Mouse (Mus musculus): ENCODE measurements around the gene Tbkbp1. TPM values are rescaled to one million over a fixed set of nuclear protein-coding genes. Genes with fewer than 3 reads are reported as not detected.
"Not testable (repeated sequence)": the region's sequence is repeated elsewhere in the genome, so short reads cannot be mapped to it uniquely, and the experiment has no call there.

Gene Tbkbp1
- total and polyA plus RNA-seq, 3 experiments = 0.05 to 0.29 TPM; not detected in 1

- Histone ChIP-seq H3K4me1 (ENCODE audit: insufficient read depth, low read depth, low read length) (peaks cover 31% of the 10 kb centered on the region), H3K4me3 (ENCODE audit: low read depth, low read length) (no peak overlapping the region), H3K27me3 (ENCODE audit: insufficient read depth, low read length) (no peaks in the 10 kb centered on the region), H3K36me3 (replicated peaks) (peaks cover 54% of the 10 kb centered on the region), H3K9me3 (replicated peaks) (no peaks in the 10 kb centered on the region)
- TF ChIP-seq GATA2 (IDR thresholded peaks at IDR 0.05; ENCODE audit: borderline replicate concordance, low read depth, low read length) (no peak), POLR2AphosphoS5 (IDR thresholded peaks at IDR 0.05; ENCODE audit: insufficient replicate concordance, low read depth, low read length) (no peak)
- ATAC-seq (ENCODE audit: extremely low read depth, insufficient number of reproducible peaks, low FRiP score, poor library complexity, severe bottlenecking) (no peak), DNase-seq (ENCODE audit: low spot score) (no peak)
Measured at GRCm38 (mm10) chr11:97191915-97192620, 40.8 kb upstream of the Tbkbp1 start.

- ATAC-seq (ENCODE audit: extremely low read depth, insufficient number of reproducible peaks, low FRiP score, poor library complexity, severe bottlenecking) (no peak), DNase-seq (ENCODE audit: low spot score) (no peak)
- Histone ChIP-seq H3K9me3 (replicated peaks) (no peaks in the 10 kb centered on the region), H3K36me3 (replicated peaks) (peaks cover 53% of the 10 kb centered on the region), H3K27me3 (ENCODE audit: insufficient read depth, low read length) (no peaks in the 10 kb centered on the region), H3K4me1 (ENCODE audit: insufficient read depth, low read depth, low read length) (peaks cover 34% of the 10 kb centered on the region), H3K4me3 (ENCODE audit: low read depth, low read length) (no peak overlapping the region)
- TF ChIP-seq POLR2AphosphoS5 (IDR thresholded peaks at IDR 0.05; ENCODE audit: insufficient replicate concordance, low read depth, low read length) (no peak), CTCF (IDR thresholded peaks at IDR 0.05; ENCODE audit: low read depth, low read length) (no peak), TAL1 (conservative IDR thresholded peaks at IDR 0.05; ENCODE audit: low read depth, low read length) (no peak), GATA1 (IDR thresholded peaks at IDR 0.05; ENCODE audit: borderline replicate concordance, low read length) (no peak), GATA2 (IDR thresholded peaks at IDR 0.05; ENCODE audit: borderline replicate concordance, low read depth, low read length) (no peak)
Measured at GRCm38 (mm10) chr11:97190992-97191391, 39.7 kb upstream of the Tbkbp1 start.

GRCm38 (mm10) chr11:97189645-97190044 lies 38.4 kb upstream of the Tbkbp1 start:
- not testable (repeated sequence) for DNase-seq (ENCODE audit: low spot score); H3K4me3 ChIP-seq (ENCODE audit: low read depth, low read length); ATAC-seq (ENCODE audit: extremely low read depth, insufficient number of reproducible peaks, low FRiP score, poor library complexity, severe bottlenecking); H3K9me3 ChIP-seq (replicated peaks); H3K27me3 ChIP-seq (ENCODE audit: insufficient read depth, low read length)
- H3K36me3 ChIP-seq (replicated peaks) = peaks cover 55% of the 10 kb centered on the region
- H3K4me1 ChIP-seq (ENCODE audit: insufficient read depth, low read depth, low read length) = peaks cover 47% of the 10 kb centered on the region

- Histone ChIP-seq H3K27me3 (ENCODE audit: insufficient read depth, low read length) (no peaks in the 10 kb centered on the region), H3K9me3 (replicated peaks) (no peaks in the 10 kb centered on the region), H3K4me3 (ENCODE audit: low read depth, low read length) (peak overlapping the region; percentile 82; the same call in 1 of the 2 replicates), H3K4me1 (ENCODE audit: insufficient read depth, low read depth, low read length) (peaks cover 51% of the 10 kb centered on the region), H3K36me3 (replicated peaks) (peaks cover 55% of the 10 kb centered on the region)
- no peak for DNase-seq (ENCODE audit: low spot score)
- no peak for TF ChIP-seq CTCF (IDR thresholded peaks at IDR 0.05; ENCODE audit: low read depth, low read length)
- TF ChIP-seq TAL1 (conservative IDR thresholded peaks at IDR 0.05; ENCODE audit: low read depth, low read length) = no peak
- TF ChIP-seq POLR2AphosphoS5 (IDR thresholded peaks at IDR 0.05; ENCODE audit: insufficient replicate concordance, low read depth, low read length) = no peak
- no peak for TF ChIP-seq GATA2 (IDR thresholded peaks at IDR 0.05; ENCODE audit: borderline replicate concordance, low read depth, low read length)
- no peak for TF ChIP-seq GATA1 (IDR thresholded peaks at IDR 0.05; ENCODE audit: borderline replicate concordance, low read length)
- no peak for ATAC-seq (ENCODE audit: extremely low read depth, insufficient number of reproducible peaks, low FRiP score, poor library complexity, severe bottlenecking)
Measured at GRCm38 (mm10) chr11:97189231-97189630, 37.9 kb upstream of the Tbkbp1 start.

GRCm38 (mm10) chr11:97188643-97188955 lies 37.3 kb upstream of the Tbkbp1 start:
- Histone ChIP-seq H3K36me3 (replicated peaks) (peaks cover 56% of the 10 kb centered on the region), H3K9me3 (replicated peaks) (no peaks in the 10 kb centered on the region), H3K4me1 (ENCODE audit: insufficient read depth, low read depth, low read length) (peaks cover 57% of the 10 kb centered on the region), H3K4me3 (ENCODE audit: low read depth, low read length) (peak overlapping the region; percentile 82), H3K27me3 (ENCODE audit: insufficient read depth, low read length) (no peaks in the 10 kb centered on the region)
- no peak for DNase-seq (ENCODE audit: low spot score)
- ATAC-seq (ENCODE audit: extremely low read depth, insufficient number of reproducible peaks, low FRiP score, poor library complexity, severe bottlenecking) = no peak
- TF ChIP-seq TAL1 (conservative IDR thresholded peaks at IDR 0.05; ENCODE audit: low read depth, low read length) (no peak), POLR2AphosphoS5 (IDR thresholded peaks at IDR 0.05; ENCODE audit: insufficient replicate concordance, low read depth, low read length) (0 out of 2 replicates have a peak, but pooled peaks have one; percentile 49)

GRCm38 (mm10) chr11:97187764-97188642 lies 36.7 kb upstream of the Tbkbp1 start, which contains the start of gene Kpnb1:
Gene Kpnb1, minus strand, starts transcription at chr11:97187881.
- H3K36me3 ChIP-seq (replicated peaks) = peaks cover 61% of the 10 kb centered on the region
- peaks cover 62% of the 10 kb centered on the region for H3K4me1 ChIP-seq (ENCODE audit: insufficient read depth, low read depth, low read length)

More at GRCm38 (mm10) chr11:97187764-97188642, 36.7 kb upstream of the Tbkbp1 start, which contains the start of gene Kpnb1:
- Histone ChIP-seq H3K27me3 (ENCODE audit: insufficient read depth, low read length) (no peaks in the 10 kb centered on the region), H3K4me3 (ENCODE audit: low read depth, low read length) (peak within 1 kb of the TSS; percentile 82), H3K9me3 (replicated peaks) (no peaks in the 10 kb centered on the region)
- DNase-seq (ENCODE audit: low spot score) (peak; percentile 98), ATAC-seq (ENCODE audit: extremely low read depth, insufficient number of reproducible peaks, low FRiP score, poor library complexity, severe bottlenecking) (peak; percentile 82)
- TF ChIP-seq TAL1 (conservative IDR thresholded peaks at IDR 0.05; ENCODE audit: low read depth, low read length) = no peak
- no peak for TF ChIP-seq CTCF (IDR thresholded peaks at IDR 0.05; ENCODE audit: low read depth, low read length)
- TF ChIP-seq POLR2AphosphoS5 (IDR thresholded peaks at IDR 0.05; ENCODE audit: insufficient replicate concordance, low read depth, low read length) = no peak
- TF ChIP-seq GATA2 (IDR thresholded peaks at IDR 0.05; ENCODE audit: borderline replicate concordance, low read depth, low read length) = no peak
- no peak for TF ChIP-seq GATA1 (IDR thresholded peaks at IDR 0.05; ENCODE audit: borderline replicate concordance, low read length)

All from G1E (cell line).